Mouse (Mus musculus) sigmoid colon, adult 10 weeks (tissue): ENCODE results near the gene Rrp7a. TPM values are rescaled to one million over a fixed set of nuclear protein-coding genes. Genes with fewer than 3 reads are reported as not detected.

ENCODE experiments used
- polyA plus RNA-seq: library from polyadenylated mRNA; stranded (reverse); fragments of 350-450 nt; fragmentation: Illumina TruSeq; extraction: RNeasy Lipid Tissue Mini Kit (QIAGEN cat#74804); gene quantifications from one replicate; pipeline ENCODE4 v1.2.3, GENCODE M21; 2014; ENCODE audit warnings: low read depth, low replicate concordance

Rrp7a gene
- polyA plus RNA-seq = 0.82 TPM

GRCm38 (mm10) chr15:83122566-83123145 lies at the start of gene Rrp7a:
Rrp7a (minus strand) TSS chr15:83122801.

GRCm38 (mm10) chr15:83149196-83150072 lies 26.8 kb upstream of the Rrp7a start, which contains the start of gene Poldip3:
Poldip3 (minus strand) TSS chr15:83149384.

GRCm38 (mm10) chr15:83089429-83089605 lies 33.3 kb downstream of the Rrp7a start, which contains the start of gene Serhl:
Serhl (plus strand) TSS chr15:83089506.

Other genes starting within 250 kb of the Rrp7a start
- gene Tcf20, start 134.9 kb downstream of the Rrp7a start, polyA plus RNA-seq = 18.6 TPM
- 0.63 TPM for gene Nfam1, start 89.5 kb downstream of the Rrp7a start, polyA plus RNA-seq
- gene Serhl, start 33.3 kb downstream of the Rrp7a start, polyA plus RNA-seq = 18.7 TPM
- 20.6 TPM for gene Poldip3, start 26.6 kb upstream of the Rrp7a start, polyA plus RNA-seq
- gene Cyb5r3, start 49.8 kb upstream of the Rrp7a start, polyA plus RNA-seq = 37.9 TPM
- gene A4galt, start 129.0 kb upstream of the Rrp7a start, polyA plus RNA-seq = 4.6 TPM
- gene Arfgap3, start 227.4 kb upstream of the Rrp7a start, polyA plus RNA-seq = 76.7 TPM